ENCODE assay signal across 8 mouse cellular contexts in genomic region chr5:23843674-23844530, GRCm38 (mm10). TPM values are rescaled to one million over a fixed set of nuclear protein-coding genes. Genes with fewer than 3 reads are reported as not detected.
DNase-seq lines count a peak whose midpoint lies in the region; ATAC-seq and TF ChIP-seq lines count a peak whose summit lies in the region.

Tomm7 (minus strand) TSS chr5:23844161.

- peak within 1 kb of the TSS; percentile 68 for H3K4me2 ChIP-seq in heart, embryonic 12.5 days
- peak within 1 kb of the TSS; percentile 57 for H3K4me2 ChIP-seq in kidney, postnatal 0 days (ENCODE audit: low read length)
- peak within 1 kb of the TSS; percentile 75 for H3K4me2 ChIP-seq in liver, embryonic 11.5 days
- peak within 1 kb of the TSS; percentile 69 for H3K4me2 ChIP-seq in stomach, embryonic 14.5 days (replicated peaks; ENCODE audit: low read depth, low read length)

- H3K4me3 ChIP-seq in heart, embryonic 12.5 days = peak within 1 kb of the TSS; percentile 80
- peak within 1 kb of the TSS; percentile 61 for H3K4me3 ChIP-seq in kidney, postnatal 0 days (replicated peaks; ENCODE audit: low read depth, low read length)
- peak within 1 kb of the TSS; percentile 72 for H3K4me3 ChIP-seq in liver, embryonic 11.5 days (ENCODE audit: low read depth, low read length)
- peak within 1 kb of the TSS; percentile 72 for H3K4me3 ChIP-seq in stomach, embryonic 14.5 days (ENCODE audit: low read depth, low read length)

- H3K9ac ChIP-seq in heart, embryonic 12.5 days = peak within 1 kb of the TSS; percentile 82
- H3K9ac ChIP-seq in kidney, postnatal 0 days (ENCODE audit: low read depth, low read length) = peak within 1 kb of the TSS; percentile 67
- peak within 1 kb of the TSS; percentile 79 for H3K9ac ChIP-seq in liver, embryonic 11.5 days (ENCODE audit: low read depth, low read length)
- peak within 1 kb of the TSS; percentile 53 for H3K9ac ChIP-seq in stomach, embryonic 14.5 days (replicated peaks; ENCODE audit: low read depth, low read length)

- H3K4me1 ChIP-seq in heart, embryonic 12.5 days (replicated peaks) = peaks cover 10% of the 10 kb centered on the region
- no peaks in the 10 kb centered on the region for H3K4me1 ChIP-seq in kidney, postnatal 0 days (replicated peaks; ENCODE audit: insufficient read depth, low read length)
- peaks cover 9% of the 10 kb centered on the region; the same call in 1 of the 2 replicates for H3K4me1 ChIP-seq in liver, embryonic 11.5 days (replicated peaks; ENCODE audit: control insufficient read depth, insufficient read depth, low read length)
- peaks cover 4% of the 10 kb centered on the region; the same call in 1 of the 2 replicates for H3K4me1 ChIP-seq in stomach, embryonic 14.5 days (ENCODE audit: control insufficient read depth, insufficient read depth, low read length)

- TF ChIP-seq CTCF in kidney, postnatal 0 days (IDR thresholded peaks at IDR 0.05; ENCODE audit: low read depth) = peak; percentile 48

- DNase-seq in CD4-positive helper T cell, adult 2 months (ENCODE audit: low read depth, low spot score) = peak; percentile 95
- DNase-seq in brain, embryonic 18.5 days (ENCODE audit: low read depth, low spot score) = peak; percentile 91
- peak; percentile 99 for DNase-seq in kidney, postnatal 0 days (ENCODE audit: low spot score)
- DNase-seq in liver, embryonic 11.5 days (ENCODE audit: low spot score) = peak; percentile 93
- peak; percentile 95 for DNase-seq in naive thymus-derived CD4-positive, alpha-beta T cell, adult 2 months (ENCODE audit: low read depth)

- H3K27me3 ChIP-seq in heart, embryonic 12.5 days (replicated peaks) = no peaks in the 10 kb centered on the region
- no peaks in the 10 kb centered on the region for H3K27me3 ChIP-seq in kidney, postnatal 0 days (ENCODE audit: insufficient read depth, low read length)
- H3K27me3 ChIP-seq in liver, embryonic 11.5 days (replicated peaks; ENCODE audit: control insufficient read depth, insufficient read depth, low read length) = no peaks in the 10 kb centered on the region
- H3K27me3 ChIP-seq in stomach, embryonic 14.5 days (ENCODE audit: control insufficient read depth, insufficient read depth, low read length) = no peaks in the 10 kb centered on the region

- H3K27ac ChIP-seq in heart, embryonic 12.5 days (ENCODE audit: poor library complexity, severe bottlenecking) = peak within 1 kb of the TSS; percentile 82
- H3K27ac ChIP-seq in kidney, postnatal 0 days = peak within 1 kb of the TSS; percentile 89
- H3K27ac ChIP-seq in liver, embryonic 11.5 days (ENCODE audit: low read depth, low read length) = peak within 1 kb of the TSS; percentile 53
- H3K27ac ChIP-seq in stomach, embryonic 14.5 days (ENCODE audit: low read length) = peak within 1 kb of the TSS; percentile 90

- peak; percentile 96 for ATAC-seq in erythroid progenitor cell, adult 5-6 weeks (replicated peaks; ENCODE audit: low FRiP score, poor library complexity, severe bottlenecking)
- peak; percentile 94 for ATAC-seq in heart, embryonic 12.5 days (ENCODE audit: insufficient number of reproducible peaks, low FRiP score)
- peak; percentile 94 for ATAC-seq in kidney, postnatal 0 days (replicated peaks; ENCODE audit: low FRiP score, low read depth)
- ATAC-seq in liver, embryonic 11.5 days (replicated peaks; ENCODE audit: low FRiP score) = peak; percentile 91
- peak; percentile 94 for ATAC-seq in stomach, embryonic 14.5 days (ENCODE audit: insufficient number of reproducible peaks, insufficient read depth, low FRiP score, low read depth)

- peaks cover 14% of the 10 kb centered on the region for H3K36me3 ChIP-seq in heart, embryonic 12.5 days
- peaks cover 11% of the 10 kb centered on the region; the same call in 1 of the 2 replicates for H3K36me3 ChIP-seq in kidney, postnatal 0 days (ENCODE audit: insufficient read depth, low read length)
- peaks cover 6% of the 10 kb centered on the region; the same call in 1 of the 2 replicates for H3K36me3 ChIP-seq in liver, embryonic 11.5 days (ENCODE audit: control insufficient read depth, insufficient read depth, low read length)
- H3K36me3 ChIP-seq in stomach, embryonic 14.5 days (ENCODE audit: control insufficient read depth, insufficient read depth, low read length) = peaks cover 4% of the 10 kb centered on the region; the same call in 1 of the 2 replicates

- WGBS in heart, embryonic 12.5 days = under 1% methylated on average over 44 of the region's 44 CpGs
- under 1% methylated on average over 44 of the region's 44 CpGs for whole genome bisulfite sequencing in kidney, postnatal 0 days
- 1% methylated on average over 44 of the region's 44 CpGs for WGBS in liver, embryonic 11.5 days
- under 1% methylated on average over 44 of the region's 44 CpGs for WGBS in stomach, embryonic 14.5 days

- H3K9me3 ChIP-seq in heart, embryonic 12.5 days (replicated peaks) = no peaks in the 10 kb centered on the region
- H3K9me3 ChIP-seq in kidney, postnatal 0 days (replicated peaks; ENCODE audit: low read length) = no peaks in the 10 kb centered on the region
- H3K9me3 ChIP-seq in liver, embryonic 11.5 days (ENCODE audit: control insufficient read depth, low read length) = no peaks in the 10 kb centered on the region
- no peaks in the 10 kb centered on the region for H3K9me3 ChIP-seq in stomach, embryonic 14.5 days (ENCODE audit: control insufficient read depth, low read depth, low read length)

RNA-seq across cellular contexts. Expression of gene Tomm7, which starts in this region (rescaled TPM):
- 18.4 and 40.7 TPM in 2 replicates for total RNA-seq in erythroid progenitor cell, adult 5-6 weeks (2015; ENCODE audit: low replicate concordance)
- total RNA-seq in erythroid progenitor cell, adult 5-6 weeks (2017; ENCODE audit: low replicate concordance) = 34.3 and 54.9 TPM in 2 replicates
- 96.3 and 96.9 TPM in 2 replicates for polyA plus RNA-seq in heart, embryonic 12.5 days (2016; fragmentation: Nextera tagmentation; extraction: Ambion mirVana)
- 121 and 137 TPM in 2 replicates for polyA plus RNA-seq in kidney, postnatal 0 days (2015; fragmentation: Nextera tagmentation; extraction: Ambion mirVana)
- polyA plus RNA-seq in liver, embryonic 11.5 days (2014; fragmentation: Nextera tagmentation; extraction: Ambion mirVana) = 137 and 149 TPM in 2 replicates
- polyA plus RNA-seq in stomach, embryonic 14.5 days (2014; fragmentation: Nextera tagmentation; extraction: Ambion mirVana) = 116 and 131 TPM in 2 replicates

Comparison
In these comparisons a context has a peak if more than half of its experiments do, and no peak if none do; other contexts are left out.
1. Peak in every context shown above with its lines: DNase-seq, ATAC-seq, H3K4me3 ChIP-seq and H3K27ac ChIP-seq.